Mouse (Mus musculus): ENCODE data around the gene Cox15. TPM values are rescaled to one million over a fixed set of nuclear protein-coding genes. Genes with fewer than 3 reads are reported as not detected.

Gene Cox15
- total RNA-seq, 4 experiments from 2014 or later = 36.5 to 56.6 (median 45.9) TPM

GRCm38 (mm10) chr19:43761543-43762256, 8.9 kb upstream of the Cox15 start:
- DNase-seq = no peak

GRCm38 (mm10) chr19:43760504-43760903, 7.7 kb upstream of the Cox15 start:
- DNase-seq = peak; percentile 28

- DNase-seq = no peak
Measured at GRCm38 (mm10) chr19:43754872-43755271, 2.1 kb upstream of the Cox15 start.

GRCm38 (mm10) chr19:43754237-43754636, 1.4 kb upstream of the Cox15 start:
- no peak for DNase-seq

GRCm38 (mm10) chr19:43753226-43753835, 531 bp upstream of the Cox15 start:
- DNase-seq = peak; percentile 90

GRCm38 (mm10) chr19:43750008-43750407, 2.8 kb downstream of the Cox15 start:
- no peak for DNase-seq

GRCm38 (mm10) chr19:43747877-43748276, 4.9 kb downstream of the Cox15 start:
- DNase-seq = no peak

- no peak for DNase-seq
Measured at GRCm38 (mm10) chr19:43745740-43746139, 7.1 kb downstream of the Cox15 start.

GRCm38 (mm10) chr19:43743401-43743800, 9.4 kb downstream of the Cox15 start:
- DNase-seq = no peak

- DNase-seq = no peak
Measured at GRCm38 (mm10) chr19:43738409-43738808, 14.4 kb downstream of the Cox15 start.

- DNase-seq = no peak
Measured at GRCm38 (mm10) chr19:43731157-43731556, 21.6 kb downstream of the Cox15 start.

GRCm38 (mm10) chr19:43730037-43730428, 22.8 kb downstream of the Cox15 start:
- DNase-seq = no peak

GRCm38 (mm10) chr19:43729296-43730036, 23.3 kb downstream of the Cox15 start:
- no peak for DNase-seq

- no peak for DNase-seq
Measured at GRCm38 (mm10) chr19:43726510-43727146, 26.2 kb downstream of the Cox15 start.

- no peak for DNase-seq
Measured at GRCm38 (mm10) chr19:43724821-43725220, 28.0 kb downstream of the Cox15 start.

GRCm38 (mm10) chr19:43724194-43724593, 28.6 kb downstream of the Cox15 start:
- no peak for DNase-seq

- DNase-seq = peak; percentile 42
Measured at GRCm38 (mm10) chr19:43723501-43723900, 29.3 kb downstream of the Cox15 start.

GRCm38 (mm10) chr19:43722891-43723290, 29.9 kb downstream of the Cox15 start:
- DNase-seq = no peak

GRCm38 (mm10) chr19:43720061-43720460, 32.7 kb downstream of the Cox15 start:
- DNase-seq = no peak

- no peak for DNase-seq
Measured at GRCm38 (mm10) chr19:43711971-43712370, 40.8 kb downstream of the Cox15 start.

- no peak for DNase-seq
Measured at GRCm38 (mm10) chr19:43711159-43711916, 41.5 kb downstream of the Cox15 start.

- DNase-seq = no peak
Measured at GRCm38 (mm10) chr19:43709317-43709716, 43.5 kb downstream of the Cox15 start.
